Mouse (Mus musculus) heart, adult 2 months (tissue): ENCODE measurements at regions not wholly inside any gene's neighbourhood (a gene's known extent, or its start where the extent isn't known, plus 50 kb on each side); places are given as distances from the start of the nearest gene placed in this dataset.

ENCODE experiments used
- CTCF ChIP-seq: fragments of 200-600 bp; IDR thresholded peaks from 2 replicates; pipeline ENCODE4 v1.8.1; 2022; ENCODE audit warnings: antibody characterized with exemption, mild to moderate bottlenecking, moderate library complexity
- POLR2A ChIP-seq: fragments of 200-500 bp; IDR thresholded peaks from 2 replicates; pipeline ENCODE4 v1.6.1; 2011; ENCODE audit warnings: mild to moderate bottlenecking, low read depth, low read length, control low read depth; ENCODE audit not compliant: insufficient read depth

DNA sequence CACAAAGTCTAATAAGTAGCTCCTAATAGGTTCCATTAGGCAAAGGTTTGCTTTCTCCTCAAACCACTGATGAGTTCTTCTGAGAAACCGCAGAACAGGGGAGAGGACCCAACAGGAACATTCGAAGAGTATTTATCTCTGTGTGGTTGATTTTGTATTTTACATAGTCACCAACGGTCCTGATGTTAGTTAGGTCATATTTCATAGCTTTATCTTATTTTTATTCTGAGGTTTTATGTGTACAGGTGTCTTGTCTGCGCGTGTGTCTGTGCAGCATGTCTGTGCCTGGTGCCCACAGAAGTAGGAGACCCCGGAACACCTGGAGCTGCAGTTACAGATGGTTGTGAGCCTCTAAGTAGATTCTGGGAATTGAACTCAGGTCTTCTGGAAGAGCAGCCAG lies 68.9 kb downstream of the Cd24a start:
- no peak for TF ChIP-seq CTCF
- TF ChIP-seq POLR2A, result no peak
